Mouse (Mus musculus) midbrain, embryonic 13.5 days (tissue): ENCODE measurements at regions not wholly inside any gene's neighbourhood (a gene's known extent, or its start where the extent isn't known, plus 50 kb on each side); places are given as distances from the start of the nearest gene placed in this dataset.

ENCODE experiments used
- ATAC-seq: fragments of 200-750 bp; cut with Nextera tagmentation; 2 replicates; pipeline ENCODE4 v1.8.0; 2017; ENCODE audit warnings: mild to moderate bottlenecking, moderate TSS enrichment, moderate library complexity
- H3K27ac ChIP-seq: fragments of 300-500 bp; sonication (generic); 2 replicates; pipeline ENCODE4 v1.5.1; 2015; ENCODE audit warnings: inconsistent platforms, mild to moderate bottlenecking, moderate library complexity
- H3K27me3 ChIP-seq: fragments of 300-500 bp; sonication (generic); 2 replicates; pipeline ENCODE4 v1.6.1; 2015; ENCODE audit warnings: mild to moderate bottlenecking, inconsistent platforms
- H3K36me3 ChIP-seq: fragments of 300-500 bp; sonication (generic); 2 replicates; pipeline ENCODE4 v1.6.1; 2015; ENCODE audit warnings: mild to moderate bottlenecking, inconsistent platforms
- H3K4me1 ChIP-seq: fragments of 300-500 bp; sonication (generic); replicated peaks from 2 replicates; pipeline ENCODE4 v1.6.1; 2015; ENCODE audit warnings: inconsistent platforms
- H3K4me2 ChIP-seq: fragments of 300-500 bp; sonication (generic); replicated peaks from 2 replicates; pipeline ENCODE4 v1.6.1; 2015; ENCODE audit warnings: moderate library complexity, mild to moderate bottlenecking, inconsistent platforms
- H3K4me3 ChIP-seq: fragments of 300-500 bp; sonication (generic); replicated peaks from 2 replicates; pipeline ENCODE4 v1.5.1; 2015; ENCODE audit warnings: mild to moderate bottlenecking, inconsistent platforms
- H3K9ac ChIP-seq: fragments of 300-500 bp; sonication (generic); replicated peaks from 2 replicates; pipeline ENCODE4 v1.6.1; 2015; ENCODE audit warnings: mild to moderate bottlenecking, inconsistent platforms
- H3K9me3 ChIP-seq: fragments of 300-500 bp; sonication (generic); 2 replicates; pipeline ENCODE4 v1.6.1; 2016; ENCODE audit warnings: mild to moderate bottlenecking, inconsistent platforms
- WGBS: fragments of 180-500 bp; shearing (Covaris S2); methylation state at CpG from one replicate; pipeline ENCODE4 v1.1.7; 2015; 5-methylcytosine and 5-hydroxymethylcytosine counted together

DNA sequence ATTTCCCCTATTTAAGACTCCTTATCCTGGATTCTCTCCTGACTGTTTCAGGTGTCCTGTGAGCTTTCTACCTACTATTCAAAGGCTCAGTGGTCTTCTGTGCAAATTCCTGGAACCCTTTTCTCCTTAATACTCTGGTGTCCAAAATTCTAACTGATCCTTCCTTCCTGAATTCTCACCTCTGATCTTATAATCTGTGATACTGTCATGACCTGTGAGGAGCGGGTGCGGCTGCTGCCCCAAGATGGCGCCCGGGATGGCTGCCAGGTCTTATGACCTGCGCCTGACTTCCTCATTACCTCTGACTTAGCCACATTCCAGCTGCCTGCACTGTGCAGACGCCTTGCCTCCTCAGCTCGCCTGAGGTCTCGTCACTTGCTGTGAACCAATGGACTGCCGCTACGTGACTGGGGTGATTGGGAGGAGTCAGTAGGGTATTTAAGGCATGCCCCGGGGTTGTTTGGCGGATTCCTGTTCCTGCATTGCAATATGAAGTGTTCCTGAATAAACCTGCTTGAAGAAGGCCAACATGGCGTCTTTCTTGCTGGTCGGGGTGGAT, 131.2 kb downstream of the Ptbp2 start:
- no peaks in the 10 kb centered on the region for H3K36me3 ChIP-seq
- H3K27ac ChIP-seq = no peak overlapping the region
- no peaks in the 10 kb centered on the region for H3K9me3 ChIP-seq
- no peak for ATAC-seq
- H3K4me2 ChIP-seq = no peak overlapping the region
- H3K4me1 ChIP-seq = no peaks in the 10 kb centered on the region
- no peaks in the 10 kb centered on the region for H3K27me3 ChIP-seq
- 97% methylated on average over 14 of the region's 14 CpGs for WGBS
- H3K9ac ChIP-seq = no peak overlapping the region
- no peak overlapping the region for H3K4me3 ChIP-seq

DNA sequence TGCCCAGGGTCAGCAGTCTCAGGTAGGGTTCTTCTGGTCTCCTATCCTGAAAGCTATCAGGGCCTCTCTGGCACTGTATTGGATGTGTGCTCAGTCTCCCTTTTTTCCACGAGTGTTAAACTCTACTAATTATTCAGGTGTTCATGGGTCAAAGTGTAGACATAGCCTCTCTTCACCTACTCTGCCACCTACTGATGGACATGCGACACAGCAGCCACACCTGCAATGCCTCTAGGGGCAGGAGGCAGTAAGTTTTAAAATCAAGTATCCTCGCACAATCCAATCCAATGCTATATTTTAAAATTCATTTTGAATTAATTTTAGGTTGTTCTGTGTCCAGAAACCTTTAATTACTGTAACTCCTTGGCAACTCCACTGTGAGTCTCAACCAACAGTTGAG, 145.6 kb downstream of the Ptbp2 start:
- H3K36me3 ChIP-seq = no peaks in the 10 kb centered on the region
- no peak for ATAC-seq
- H3K27ac ChIP-seq = no peak overlapping the region
- no peaks in the 10 kb centered on the region for H3K9me3 ChIP-seq
- 64% methylated on average over 3 of the region's 3 CpGs for WGBS
- no peak overlapping the region for H3K4me2 ChIP-seq
- H3K27me3 ChIP-seq = no peaks in the 10 kb centered on the region
- H3K9ac ChIP-seq = no peak overlapping the region
- no peak overlapping the region for H3K4me3 ChIP-seq
- H3K4me1 ChIP-seq = peaks cover 9% of the 10 kb centered on the region

DNA sequence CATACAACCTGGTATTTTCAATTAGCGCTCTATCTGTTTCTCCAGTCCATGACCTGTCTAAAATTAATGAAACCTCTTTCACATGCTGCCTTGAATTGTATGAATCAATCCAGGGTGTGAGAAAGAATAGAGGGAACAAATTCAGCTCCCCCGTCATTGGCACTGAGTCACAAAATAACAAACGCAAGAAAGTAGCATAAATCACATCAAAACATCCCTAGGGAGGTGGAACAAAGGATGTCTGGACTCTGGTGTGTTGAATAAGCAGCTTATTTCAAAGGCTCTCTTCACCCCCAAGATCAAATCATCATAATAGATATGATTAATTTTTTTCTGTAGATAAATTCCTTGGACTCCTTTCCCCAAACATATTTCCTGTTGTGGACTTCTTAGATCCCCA, 148.6 kb downstream of the Ptbp2 start:
- WGBS = 39% methylated on average over 3 of the region's 3 CpGs
- Histone ChIP-seq H3K4me3 (no peak overlapping the region), H3K27me3 (no peaks in the 10 kb centered on the region), H3K27ac (no peak overlapping the region), H3K9ac (no peak overlapping the region), H3K4me2 (no peak overlapping the region), H3K9me3 (no peaks in the 10 kb centered on the region), H3K4me1 (peaks cover 9% of the 10 kb centered on the region), H3K36me3 (no peaks in the 10 kb centered on the region)
- no peak for ATAC-seq

GRCm38 (mm10) chr3:119633516-119633915, 150.8 kb downstream of the Ptbp2 start:
- no peak for ATAC-seq
- Histone ChIP-seq H3K36me3 (no peaks in the 10 kb centered on the region), H3K27ac (no peak overlapping the region), H3K9ac (no peak overlapping the region), H3K27me3 (no peaks in the 10 kb centered on the region), H3K4me2 (no peak overlapping the region), H3K4me1 (peaks cover 9% of the 10 kb centered on the region), H3K9me3 (no peaks in the 10 kb centered on the region), H3K4me3 (no peak overlapping the region)
- 91% methylated on average over 2 of the region's 2 CpGs for WGBS

DNA sequence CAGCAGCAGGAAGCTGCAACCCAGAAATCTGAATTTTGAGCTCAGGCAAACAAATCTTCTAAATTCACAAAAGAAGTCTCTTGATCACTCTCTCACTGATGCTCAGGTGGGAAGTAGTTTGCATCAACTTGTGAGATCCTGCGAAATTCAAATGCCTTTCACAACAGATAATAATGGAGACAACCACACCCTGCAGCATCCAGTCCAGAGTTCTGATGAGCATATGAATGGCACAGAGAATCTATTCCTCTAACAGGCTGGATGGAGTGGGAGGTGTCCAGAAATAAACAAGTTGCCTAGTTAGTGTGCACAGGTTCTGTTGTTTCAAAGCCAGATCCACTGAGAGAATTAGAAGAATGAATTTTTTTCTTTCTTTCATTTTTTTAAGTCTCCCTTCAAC, 178.2 kb downstream of the Ptbp2 start:
- H3K9me3 ChIP-seq = no peaks in the 10 kb centered on the region
- no peak overlapping the region for H3K4me2 ChIP-seq
- H3K4me1 ChIP-seq = no peaks in the 10 kb centered on the region
- ATAC-seq = no peak
- H3K27me3 ChIP-seq = no peaks in the 10 kb centered on the region
- 89% methylated on average over 1 of the region's 1 CpGs for WGBS
- no peak overlapping the region for H3K9ac ChIP-seq
- H3K4me3 ChIP-seq = no peak overlapping the region
- no peaks in the 10 kb centered on the region for H3K36me3 ChIP-seq
- H3K27ac ChIP-seq = no peak overlapping the region

GRCm38 (mm10) chr3:119588872-119589416, 195.3 kb downstream of the Ptbp2 start:
- 20% methylated on average over 4 of the region's 4 CpGs for WGBS
- no peak overlapping the region for H3K9ac ChIP-seq
- peak; percentile 74 for ATAC-seq

GRCm38 (mm10) chr3:119587971-119588370, 196.3 kb downstream of the Ptbp2 start:
- Histone ChIP-seq H3K9ac (no peak overlapping the region), H3K9me3 (no peaks in the 10 kb centered on the region), H3K4me3 (no peak overlapping the region), H3K27ac (no peak overlapping the region), H3K4me2 (no peak overlapping the region), H3K27me3 (no peaks in the 10 kb centered on the region), H3K36me3 (no peaks in the 10 kb centered on the region), H3K4me1 (no peaks in the 10 kb centered on the region; the same call in 1 of the 2 replicates)
- 83% methylated on average over 2 of the region's 2 CpGs for WGBS
- ATAC-seq = no peak

More at GRCm38 (mm10) chr3:119588872-119589416, 195.3 kb downstream of the Ptbp2 start:
- Histone ChIP-seq H3K4me2 (no peak overlapping the region), H3K9me3 (no peaks in the 10 kb centered on the region), H3K4me1 (no peaks in the 10 kb centered on the region; the same call in 1 of the 2 replicates), H3K27ac (no peak overlapping the region), H3K4me3 (no peak overlapping the region), H3K27me3 (no peaks in the 10 kb centered on the region), H3K36me3 (no peaks in the 10 kb centered on the region)

- Histone ChIP-seq H3K9ac (no peak overlapping the region), H3K4me1 (no peaks in the 10 kb centered on the region), H3K4me3 (no peak overlapping the region), H3K4me2 (no peak overlapping the region), H3K27ac (no peak overlapping the region), H3K36me3 (no peaks in the 10 kb centered on the region), H3K27me3 (no peaks in the 10 kb centered on the region), H3K9me3 (no peaks in the 10 kb centered on the region)
- no peak for ATAC-seq
- 87% methylated on average over 3 of the region's 3 CpGs for WGBS
These were observed 208.8 kb downstream of the Ptbp2 start for GRCm38 (mm10) chr3:119575516-119575915.

DNA sequence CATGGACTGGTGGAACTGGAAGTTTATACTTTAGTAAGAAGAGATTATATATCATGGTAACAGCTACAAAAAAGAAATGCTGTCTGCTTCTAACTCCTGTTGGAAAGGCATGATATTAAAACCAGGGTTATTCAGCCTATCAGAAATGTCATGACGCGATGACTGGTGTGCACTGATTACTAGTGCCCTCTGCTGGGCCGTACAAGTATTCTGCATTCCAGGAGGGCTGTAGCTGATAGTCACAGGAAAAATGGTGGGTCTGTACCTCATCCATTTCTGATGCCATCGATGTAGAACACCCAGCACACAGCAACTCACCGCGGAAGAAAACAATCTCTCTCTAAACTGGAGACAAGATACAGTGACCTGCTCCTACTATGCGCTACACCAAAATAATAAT, 246.4 kb downstream of the Ptbp2 start:
- Histone ChIP-seq H3K4me1 (no peaks in the 10 kb centered on the region), H3K4me2 (no peak overlapping the region), H3K9ac (no peak overlapping the region), H3K36me3 (no peaks in the 10 kb centered on the region), H3K27me3 (no peaks in the 10 kb centered on the region), H3K27ac (no peak overlapping the region), H3K9me3 (no peaks in the 10 kb centered on the region), H3K4me3 (no peak overlapping the region)
- no peak for ATAC-seq
- WGBS = 80% methylated on average over 7 of the region's 7 CpGs

DNA sequence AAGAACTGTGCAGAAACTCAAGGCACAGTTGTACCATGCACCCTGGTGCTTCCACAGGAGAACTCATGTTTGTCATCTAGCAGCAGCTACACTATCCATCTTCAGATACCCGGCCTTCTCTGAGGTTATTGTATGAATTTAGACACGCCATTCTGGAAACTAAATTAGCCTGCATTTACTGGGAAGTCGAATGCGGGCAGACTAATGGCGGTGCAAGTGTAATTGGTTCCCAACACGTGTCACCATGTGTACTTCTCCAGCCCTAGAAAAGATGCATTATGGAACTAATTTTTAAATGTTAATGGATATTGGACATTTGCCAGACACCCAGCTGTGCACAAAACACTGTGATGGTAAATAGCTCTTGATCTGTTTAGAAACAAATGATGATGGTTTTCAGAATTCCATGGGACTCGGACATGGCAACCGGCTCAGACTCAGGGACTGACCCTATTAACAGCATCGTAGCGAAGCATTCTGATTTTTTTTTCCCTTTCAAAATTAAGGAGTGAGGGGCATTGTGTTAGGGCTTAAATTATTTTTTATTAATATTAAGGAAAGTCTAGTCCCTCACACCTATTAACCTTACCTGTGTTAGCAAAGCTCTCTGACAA, 259.6 kb downstream of the Ptbp2 start:
- no peak overlapping the region for H3K27ac ChIP-seq
- H3K9ac ChIP-seq = no peak overlapping the region
- no peaks in the 10 kb centered on the region for H3K4me1 ChIP-seq
- H3K4me3 ChIP-seq = no peak overlapping the region
- H3K4me2 ChIP-seq = no peak overlapping the region
- no peaks in the 10 kb centered on the region for H3K36me3 ChIP-seq
- H3K9me3 ChIP-seq = no peaks in the 10 kb centered on the region
- H3K27me3 ChIP-seq = no peaks in the 10 kb centered on the region
- 68% methylated on average over 10 of the region's 10 CpGs for WGBS
- no peak for ATAC-seq

DNA sequence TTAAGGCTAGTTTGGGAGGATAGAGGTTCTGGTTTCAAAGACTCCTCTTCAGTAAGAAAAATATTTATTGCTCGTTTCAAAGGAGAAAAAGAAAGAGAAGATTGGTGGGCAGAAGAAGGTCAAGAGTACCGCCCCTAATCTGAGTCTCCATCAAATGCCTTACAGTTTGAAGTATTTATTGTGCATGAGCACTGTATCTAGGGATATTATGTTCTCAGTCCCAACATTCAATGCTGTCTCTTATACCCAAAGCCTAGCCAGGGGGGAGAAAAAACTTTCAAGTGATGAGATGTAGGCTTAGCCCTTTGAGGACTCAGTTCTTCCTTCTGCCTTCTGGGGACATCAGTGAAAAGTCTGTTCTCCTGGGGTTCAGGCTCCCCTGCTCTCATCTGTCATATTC, 271.7 kb downstream of the Ptbp2 start:
- Histone ChIP-seq H3K27ac (no peak overlapping the region), H3K9ac (no peak overlapping the region), H3K27me3 (no peaks in the 10 kb centered on the region; the same call in 1 of the 2 replicates), H3K36me3 (no peaks in the 10 kb centered on the region), H3K4me2 (no peak overlapping the region), H3K9me3 (no peaks in the 10 kb centered on the region), H3K4me1 (no peaks in the 10 kb centered on the region), H3K4me3 (no peak overlapping the region)
- 82% methylated on average over 2 of the region's 2 CpGs for WGBS
- ATAC-seq = no peak

DNA sequence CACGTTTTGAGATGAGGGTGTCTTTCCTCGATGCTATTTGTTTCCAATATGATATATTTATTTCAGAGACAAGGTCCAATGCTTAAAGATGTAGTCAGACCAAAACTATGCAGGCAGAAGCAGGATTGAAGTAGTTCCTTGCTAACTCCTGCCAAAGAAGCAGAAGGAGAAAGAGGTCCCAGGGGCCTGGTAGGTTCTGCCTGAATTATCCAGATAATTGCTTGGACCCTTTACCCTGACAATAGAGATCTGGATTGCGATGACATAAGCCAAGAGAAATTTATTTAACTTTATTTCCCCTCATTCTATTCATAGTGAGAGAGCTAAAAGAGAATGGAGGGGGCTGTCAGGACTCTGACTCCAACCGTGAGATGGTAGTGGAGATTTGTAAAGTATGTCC, 275.1 kb downstream of the Ptbp2 start:
- ATAC-seq = no peak
- no peaks in the 10 kb centered on the region; the same call in 1 of the 2 replicates for H3K27me3 ChIP-seq
- WGBS = 65% methylated on average over 4 of the region's 4 CpGs

More for the DNA sequence above, 275.1 kb downstream of the Ptbp2 start:
- no peak overlapping the region for H3K4me2 ChIP-seq
- H3K36me3 ChIP-seq = no peaks in the 10 kb centered on the region
- H3K27ac ChIP-seq = no peak overlapping the region
- no peak overlapping the region for H3K9ac ChIP-seq
- H3K9me3 ChIP-seq = no peaks in the 10 kb centered on the region
- H3K4me3 ChIP-seq = no peak overlapping the region
- H3K4me1 ChIP-seq = no peaks in the 10 kb centered on the region
